Mouse (Mus musculus) CH12.LX (cell line): ENCODE measurements at regions not wholly inside any gene's neighbourhood (a gene's known extent, or its start where the extent isn't known, plus 50 kb on each side); places are given as distances from the start of the nearest gene placed in this dataset.

Source experiments
- EP300 ChIP-seq: IDR thresholded peaks from 2 replicates; pipeline ENCODE4 v1.6.1; 2011; ENCODE audit warnings: low read length, improper control_type of control experiment
- MAX ChIP-seq: IDR thresholded peaks from 2 replicates; pipeline ENCODE4 v1.6.1; 2011; ENCODE audit warnings: low read length, improper control_type of control experiment
- MYC ChIP-seq: IDR thresholded peaks from 2 replicates; pipeline ENCODE4 v1.6.1; 2011; ENCODE audit warnings: low read depth, mild to moderate bottlenecking, improper control_type of control experiment, low read length
- TBP ChIP-seq: conservative IDR thresholded peaks from 2 replicates; pipeline ENCODE4 v1.6.1; 2011; ENCODE audit warnings: low read depth, low read length, improper control_type of control experiment

- no peak for TF ChIP-seq MAX
- TF ChIP-seq EP300, result no peak
- TF ChIP-seq MYC, result no peak
- no peak for TF ChIP-seq TBP
Observed at GRCm38 (mm10) chr1:63820614-63821270, 51.7 kb upstream of the 4933402D24Rik start.
